Mouse (Mus musculus): Measurements from ENCODE around the gene Ndufs7. TPM values are rescaled to one million over a fixed set of nuclear protein-coding genes. Genes with fewer than 3 reads are reported as not detected.
A peak's percentile ranks its signal among the peaks of the same experiment; 100 is the strongest.

Gene Ndufs7
- total RNA-seq (2012; rRNA removed): 205 and 290 TPM in 2 replicates

DNA sequence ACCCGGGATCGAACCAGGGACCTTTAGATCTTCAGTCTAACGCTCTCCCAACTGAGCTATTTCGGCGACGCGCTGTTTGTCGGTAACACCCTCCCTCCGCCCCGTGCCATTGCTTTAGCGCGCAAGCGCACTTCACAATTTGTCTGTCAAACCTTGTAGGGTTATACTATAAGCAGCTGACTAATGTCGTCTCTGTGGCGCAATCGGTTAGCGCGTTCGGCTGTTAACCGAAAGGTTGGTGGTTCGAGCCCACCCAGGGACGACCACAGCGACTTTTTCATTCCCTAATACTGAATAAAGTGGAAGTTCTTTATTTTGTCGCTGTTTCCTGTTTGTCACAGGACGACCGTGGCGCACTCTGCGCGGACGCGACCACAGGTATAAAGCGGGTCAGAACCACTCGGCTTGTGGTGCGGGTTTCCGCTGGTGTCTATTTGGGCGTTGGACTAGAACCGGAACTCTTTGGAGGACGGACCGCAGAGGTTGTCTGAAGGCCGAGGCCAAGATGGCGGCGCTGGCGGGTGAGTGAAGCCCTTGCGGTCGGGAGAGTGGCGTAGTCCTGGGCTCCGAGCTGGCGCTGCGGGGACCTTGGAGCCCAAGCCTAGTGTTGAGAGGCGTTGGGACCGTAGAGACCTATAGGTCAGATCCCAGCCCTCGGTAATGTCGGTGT lies at the start of gene Ndufs7:
TSS of gene Ndufs7 (plus strand) at position 151 of the 670 bp plus-strand sequence.
- DNase-seq (ENCODE audit: low read depth, low spot score): peak; percentile 86
- Histone ChIP-seq H3K4me1 (ENCODE audit: control insufficient read depth in 2 of 2, insufficient read depth in 2 of 2, low read length in 2 of 2, poor library complexity in 1 of 2) (no peaks in the 10 kb centered on the region; a peak in 1 of 4 replicates), H3K27ac (ENCODE audit: insufficient read depth, low read depth, low read length, poor library complexity, severe bottlenecking) (0 out of 2 replicates have a peak within 1 kb of the TSS, but pooled peaks have one; percentile 28), H3K36me3 (ENCODE audit: control insufficient read depth, insufficient read depth, low read length, poor library complexity, severe bottlenecking) (peaks cover 15% of the 10 kb centered on the region), H3K4me3 (ENCODE audit: insufficient read depth in 1 of 2, low read depth in 1 of 2, low read length in 2 of 2, poor library complexity in 1 of 2, severe bottlenecking in 1 of 2) (peak within 1 kb of the TSS; percentile 67 to 80), H3K9me3 (ENCODE audit: control insufficient read depth, insufficient read depth, low read depth, low read length) (no peaks in the 10 kb centered on the region), H3K9ac (ENCODE audit: insufficient read depth, low read depth, low read length, poor library complexity, severe bottlenecking) (peak within 1 kb of the TSS; percentile 91)
- TF ChIP-seq HCFC1 (IDR thresholded peaks at IDR 0.05; ENCODE audit: borderline replicate concordance, insufficient read depth, low read length) (peak; percentile 92), CHD2 (IDR thresholded peaks at IDR 0.05; ENCODE audit: low read depth, low read length) (no peak; the same call in 1 of the 2 replicates), ZC3H11A (IDR thresholded peaks at IDR 0.05; ENCODE audit: borderline replicate concordance, low read depth, low read length) (no peak), ZNF384 (IDR thresholded peaks at IDR 0.05; ENCODE audit: low read depth, low read length) (no peak), MAFK (IDR thresholded peaks at IDR 0.05; ENCODE audit: insufficient read depth, low read depth, low read length) (peak; percentile 87)
- in situ Hi-C loops (cut with MboI; ENCODE audit: low sequenced_read_pairs in 2 of 2, unreplicated experiment in 2 of 2): loop anchor here (5.0 to 10.0 kb wide), 2 partner anchors 72 to 74 kb away; partner anchors contain the start of genes Efna2 (in 2 of the 2) and 1600002K03Rik (in 1 of the 2)

DNA sequence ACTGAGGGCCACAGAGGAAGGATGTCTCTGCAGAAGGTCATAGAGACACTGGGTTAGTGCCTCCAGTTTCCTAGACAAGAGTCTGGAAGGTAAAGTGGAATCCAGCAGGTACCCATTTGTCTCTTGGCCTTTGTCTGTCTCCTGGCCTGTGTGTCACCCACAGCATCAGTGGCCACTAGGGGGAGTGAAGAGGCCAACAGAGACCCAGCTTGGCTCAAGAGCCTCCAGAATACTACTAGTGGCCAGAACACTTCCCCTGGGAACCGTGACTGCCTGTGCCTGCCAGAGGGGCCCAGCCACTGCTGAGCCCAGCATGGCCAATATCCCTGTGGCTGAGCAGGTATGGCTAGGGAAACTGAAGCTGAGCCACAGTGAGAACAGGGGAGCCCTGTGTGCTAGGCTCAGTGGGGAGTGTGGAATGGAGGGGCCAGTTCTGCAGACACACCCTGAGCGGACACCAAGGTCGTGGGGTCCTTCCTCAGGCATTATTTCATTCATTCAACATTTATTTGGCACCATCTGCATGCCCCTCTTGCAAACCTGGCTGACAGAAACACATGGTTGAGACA lies 49.4 kb upstream of the Ndufs7 start:
- peak; percentile 84 for DNase-seq (ENCODE audit: low read depth, low spot score)
- Histone ChIP-seq H3K4me3 (ENCODE audit: insufficient read depth in 1 of 2, low read depth in 1 of 2, low read length in 2 of 2, poor library complexity in 1 of 2, severe bottlenecking in 1 of 2) (no peak overlapping the region), H3K27ac (ENCODE audit: insufficient read depth, low read depth, low read length, poor library complexity, severe bottlenecking) (no peak overlapping the region), H3K36me3 (ENCODE audit: control insufficient read depth, insufficient read depth, low read length, poor library complexity, severe bottlenecking) (no peaks in the 10 kb centered on the region), H3K9ac (ENCODE audit: insufficient read depth, low read depth, low read length, poor library complexity, severe bottlenecking) (no peak overlapping the region), H3K9me3 (ENCODE audit: control insufficient read depth, insufficient read depth, low read depth, low read length) (no peaks in the 10 kb centered on the region), H3K4me1 (ENCODE audit: control insufficient read depth in 2 of 2, insufficient read depth in 2 of 2, low read length in 2 of 2, poor library complexity in 1 of 2) (peaks cover 2 to 10% of the 10 kb centered on the region in 2 experiments; a peak in 2 of 4 replicates)
- in situ Hi-C loops (cut with MboI; ENCODE audit: low sequenced_read_pairs in 2 of 2, unreplicated experiment in 2 of 2): no loop called here
- TF ChIP-seq HCFC1 (IDR thresholded peaks at IDR 0.05; ENCODE audit: borderline replicate concordance, insufficient read depth, low read length): 0 out of 2 replicates have a peak, but pooled peaks have one; percentile 32
- peak; percentile 54; the same call in 1 of the 2 replicates for TF ChIP-seq ZC3H11A (IDR thresholded peaks at IDR 0.05; ENCODE audit: borderline replicate concordance, low read depth, low read length)
- no peak for TF ChIP-seq CHD2 (IDR thresholded peaks at IDR 0.05; ENCODE audit: low read depth, low read length)
- 0 out of 2 replicates have a peak, but pooled peaks have one; percentile 44 for TF ChIP-seq ZNF384 (IDR thresholded peaks at IDR 0.05; ENCODE audit: low read depth, low read length)
- no peak for TF ChIP-seq MAFK (IDR thresholded peaks at IDR 0.05; ENCODE audit: insufficient read depth, low read depth, low read length)

DNA sequence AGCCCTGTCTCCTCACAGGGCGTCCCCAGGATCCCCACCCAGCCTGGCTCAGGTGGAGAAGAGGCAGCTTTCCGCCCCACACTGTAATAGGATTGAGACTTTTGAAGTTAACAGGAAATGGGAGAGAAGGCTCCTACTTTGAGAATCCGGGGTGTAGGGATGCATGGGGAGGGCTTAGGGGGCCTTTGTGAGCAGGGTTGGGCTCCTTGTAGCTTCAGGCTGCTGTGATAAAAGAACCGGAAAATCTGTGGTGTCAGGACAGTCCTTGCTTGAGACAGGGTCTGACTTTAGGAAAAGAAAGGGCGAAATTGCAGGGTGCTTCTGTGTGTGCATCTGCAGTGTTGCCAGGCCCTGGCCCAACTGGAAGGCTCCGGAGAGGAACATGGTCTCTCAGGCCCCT lies 48.4 kb upstream of the Ndufs7 start:
- TF ChIP-seq ZNF384 (IDR thresholded peaks at IDR 0.05; ENCODE audit: low read depth, low read length) (no peak), HCFC1 (IDR thresholded peaks at IDR 0.05; ENCODE audit: borderline replicate concordance, insufficient read depth, low read length) (no peak), MAFK (IDR thresholded peaks at IDR 0.05; ENCODE audit: insufficient read depth, low read depth, low read length) (no peak), CHD2 (IDR thresholded peaks at IDR 0.05; ENCODE audit: low read depth, low read length) (no peak), ZC3H11A (IDR thresholded peaks at IDR 0.05; ENCODE audit: borderline replicate concordance, low read depth, low read length) (no peak)
- Histone ChIP-seq H3K4me3 (ENCODE audit: insufficient read depth in 1 of 2, low read depth in 1 of 2, low read length in 2 of 2, poor library complexity in 1 of 2, severe bottlenecking in 1 of 2) (no peak overlapping the region), H3K27ac (ENCODE audit: insufficient read depth, low read depth, low read length, poor library complexity, severe bottlenecking) (no peak overlapping the region)

DNA sequence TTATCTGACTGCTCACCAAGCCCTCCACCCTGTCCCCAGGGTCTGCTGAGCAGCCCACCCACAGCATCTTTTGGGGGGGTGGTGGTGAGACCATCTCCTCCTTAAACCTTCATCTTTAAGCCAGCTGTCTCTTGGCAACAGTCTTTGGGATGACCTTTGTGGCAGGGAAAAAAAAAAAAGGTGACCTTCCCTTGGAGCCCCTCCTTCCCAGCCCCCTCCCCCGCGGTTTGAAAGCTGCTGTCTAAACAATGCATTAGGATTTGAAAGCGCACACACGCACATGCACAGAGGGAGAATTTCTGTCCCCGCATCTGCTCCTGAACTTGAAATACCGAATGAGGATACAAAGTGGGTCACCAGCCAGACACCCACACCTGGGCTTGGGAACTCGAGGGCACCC lies 44.9 kb upstream of the Ndufs7 start:
- H3K4me3 ChIP-seq (ENCODE audit: insufficient read depth in 1 of 2, low read depth in 1 of 2, low read length in 2 of 2, poor library complexity in 1 of 2, severe bottlenecking in 1 of 2): no peak overlapping the region
- in situ Hi-C loops (cut with MboI; ENCODE audit: low sequenced_read_pairs in 2 of 2, unreplicated experiment in 2 of 2): no loop called here
- TF ChIP-seq MAFK (IDR thresholded peaks at IDR 0.05; ENCODE audit: insufficient read depth, low read depth, low read length): no peak
- TF ChIP-seq ZNF384 (IDR thresholded peaks at IDR 0.05; ENCODE audit: low read depth, low read length): peak; percentile 86
- no peaks in the 10 kb centered on the region for H3K36me3 ChIP-seq (ENCODE audit: control insufficient read depth, insufficient read depth, low read length, poor library complexity, severe bottlenecking)
- H3K9me3 ChIP-seq (ENCODE audit: control insufficient read depth, insufficient read depth, low read depth, low read length): no peaks in the 10 kb centered on the region
- no peak for DNase-seq (ENCODE audit: low read depth, low spot score)
- H3K9ac ChIP-seq (ENCODE audit: insufficient read depth, low read depth, low read length, poor library complexity, severe bottlenecking): peak overlapping the region; percentile 20; the same call in 1 of the 2 replicates
- H3K27ac ChIP-seq (ENCODE audit: insufficient read depth, low read depth, low read length, poor library complexity, severe bottlenecking): no peak overlapping the region
- H3K4me1 ChIP-seq (ENCODE audit: control insufficient read depth in 2 of 2, insufficient read depth in 2 of 2, low read length in 2 of 2, poor library complexity in 1 of 2): peaks cover 2 to 20% of the 10 kb centered on the region in 2 experiments; a peak in 2 of 4 replicates

More for the DNA sequence above, 48.4 kb upstream of the Ndufs7 start:
- no peak overlapping the region for H3K9ac ChIP-seq (ENCODE audit: insufficient read depth, low read depth, low read length, poor library complexity, severe bottlenecking)
- in situ Hi-C loops (cut with MboI; ENCODE audit: low sequenced_read_pairs in 2 of 2, unreplicated experiment in 2 of 2): no loop called here
- no peaks in the 10 kb centered on the region for H3K9me3 ChIP-seq (ENCODE audit: control insufficient read depth, insufficient read depth, low read depth, low read length)
- peaks cover 2 to 14% of the 10 kb centered on the region in 2 experiments; a peak in 2 of 4 replicates for H3K4me1 ChIP-seq (ENCODE audit: control insufficient read depth in 2 of 2, insufficient read depth in 2 of 2, low read length in 2 of 2, poor library complexity in 1 of 2)
- no peaks in the 10 kb centered on the region for H3K36me3 ChIP-seq (ENCODE audit: control insufficient read depth, insufficient read depth, low read length, poor library complexity, severe bottlenecking)
- DNase-seq (ENCODE audit: low read depth, low spot score): no peak
